Mouse (Mus musculus) liver, postnatal 0 days (tissue): Measurements from ENCODE around the gene Tnip1.

Source experiments
- CTCF ChIP-seq: sonication (generic); IDR thresholded peaks from 2 replicates; pipeline ENCODE4 v1.5.1; 2016; ENCODE audit warnings: antibody characterized with exemption, low read depth
- EP300 ChIP-seq: IDR thresholded peaks from 2 replicates; pipeline ENCODE4 v1.6.1; 2016; ENCODE audit warnings: antibody characterized with exemption, low read depth, mild to moderate bottlenecking

GRCm38 (mm10) chr11:54960251-54960650 lies 2.5 kb downstream of the Tnip1 start:
- TF ChIP-seq CTCF, result no peak
- TF ChIP-seq EP300, result no peak
